10 mouse cellular contexts compared by ENCODE assay signal in the genomic region with DNA sequence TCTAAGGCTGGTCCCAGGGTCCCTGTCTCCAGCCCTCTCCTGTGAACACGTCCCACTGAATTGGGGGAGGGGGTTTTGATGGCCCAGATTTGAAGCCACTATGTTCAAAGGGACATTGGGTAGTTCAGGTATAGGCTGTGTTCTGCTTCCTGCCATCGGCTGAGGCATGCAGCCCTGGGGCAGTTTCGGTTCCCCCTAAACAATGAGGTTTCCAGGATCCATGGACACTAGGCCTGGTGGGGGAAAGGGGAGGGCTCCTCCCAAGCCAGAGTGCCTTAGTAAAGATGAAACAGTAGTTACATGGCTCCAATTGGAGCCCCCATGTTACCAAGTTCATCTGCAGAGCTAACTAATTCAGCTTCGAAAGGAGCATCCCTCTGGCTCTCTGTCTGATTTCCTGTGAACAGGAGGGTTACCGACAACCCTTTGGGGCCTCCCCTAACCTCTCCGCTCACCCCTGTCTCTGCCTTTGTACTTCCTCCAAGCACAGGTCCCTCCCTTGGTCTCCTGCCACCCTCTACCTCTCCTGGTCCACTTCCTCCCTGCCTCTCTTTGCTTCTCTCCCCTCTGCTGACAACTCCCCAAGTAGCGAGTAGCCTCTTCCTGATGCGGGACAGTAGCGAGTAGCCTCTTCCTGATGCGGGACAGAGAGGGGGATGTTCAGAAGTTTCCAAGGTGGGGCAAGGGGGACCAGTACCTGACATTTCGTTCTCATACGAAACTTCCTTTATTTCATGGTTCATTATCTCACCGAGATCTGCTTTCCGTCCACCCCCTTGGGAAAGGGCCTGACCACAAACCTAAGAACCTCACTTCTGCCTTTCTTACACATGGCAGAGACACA.
DNase-seq lines count a peak whose midpoint lies in the region; ATAC-seq and TF ChIP-seq lines count a peak whose summit lies in the region.
"Had no signal": no experiment of that assay in that cellular context is flagged by ENCODE, and none has a peak within 500 bp of the region (broad histone marks: within the 10 kb centered on the region; RNA-seq: fewer than 3 reads in every experiment).

No protein-coding gene starts in this region.

- no peak for TF ChIP-seq POLR2A in lung, adult 2 months (IDR thresholded peaks at IDR 0.05; ENCODE audit: borderline replicate concordance, extremely low read depth, low read depth, low read length)

- WGBS in lung, embryonic 15.5 days = 81% methylated on average over 14 of the region's 14 CpGs
- 77% methylated on average over 14 of the region's 14 CpGs for WGBS in lung, adult 2 months
- whole genome bisulfite sequencing in limb, embryonic 15.5 days = 89% methylated on average over 14 of the region's 14 CpGs
- 91% methylated on average over 14 of the region's 14 CpGs for WGBS in hindbrain, embryonic 11.5 days
- WGBS in stomach, postnatal 0 days = 88% methylated on average over 14 of the region's 14 CpGs

- H3K4me2 ChIP-seq in lung, embryonic 15.5 days = no peak overlapping the region
- H3K4me2 ChIP-seq in limb, embryonic 15.5 days = no peak overlapping the region
- no peak overlapping the region for H3K4me2 ChIP-seq in hindbrain, embryonic 11.5 days (replicated peaks; ENCODE audit: low read depth, low read length)
- no peak overlapping the region for H3K4me2 ChIP-seq in stomach, postnatal 0 days (replicated peaks; ENCODE audit: low read depth)

- no peak for ATAC-seq in lung, embryonic 15.5 days (ENCODE audit: borderline replicate concordance, extremely low read depth, low FRiP score, low TSS enrichment)
- no peak for ATAC-seq in limb, embryonic 15.5 days (ENCODE audit: insufficient number of reproducible peaks, low FRiP score, low TSS enrichment, low read depth)
- no peak for ATAC-seq in hindbrain, embryonic 11.5 days (ENCODE audit: low FRiP score)
- no peak for ATAC-seq in stomach, postnatal 0 days (ENCODE audit: low FRiP score, low TSS enrichment)
- ATAC-seq: Patski had no signal

- TF ChIP-seq EP300 in stomach, postnatal 0 days (optimal IDR thresholded peaks at IDR 0.05) = no peak

- DNase-seq in lung, adult 2 months = no peak
- peak; percentile 68 to 71 for DNase-seq in spleen, adult 18-20 months
- DNase-seq in hindbrain, embryonic 11.5 days (ENCODE audit: low spot score) = no peak
- no peak for DNase-seq in urinary bladder, postnatal 25 days (ENCODE audit: low spot score)
- no peak for DNase-seq in stomach, postnatal 0 days (ENCODE audit: low spot score)
- no peak for DNase-seq in heart, postnatal 36 days
- DNase-seq: gastrocnemius, adult 2 months had no signal

- no peak overlapping the region for H3K9ac ChIP-seq in lung, embryonic 15.5 days
- no peak overlapping the region for H3K9ac ChIP-seq in limb, embryonic 15.5 days
- H3K9ac ChIP-seq in hindbrain, embryonic 11.5 days (ENCODE audit: low read depth, low read length) = no peak overlapping the region
- H3K9ac ChIP-seq in stomach, postnatal 0 days (ENCODE audit: low read length) = no peak overlapping the region

- H3K27ac ChIP-seq in lung, embryonic 15.5 days = peak overlapping the region; percentile 96
- H3K27ac ChIP-seq in limb, embryonic 15.5 days = 0 out of 2 replicates have a peak overlapping the region, but pooled peaks have one; percentile 8
- H3K27ac ChIP-seq in hindbrain, embryonic 11.5 days (ENCODE audit: low read depth, low read length) = no peak overlapping the region
- H3K27ac ChIP-seq in stomach, postnatal 0 days (replicated peaks) = no peak overlapping the region
- H3K27ac ChIP-seq: gastrocnemius, adult 2 months had no signal

- intact Hi-C loops in heart, postnatal 36 days (cut with DNase I) = no loop called here

- H3K4me3 ChIP-seq in lung, embryonic 15.5 days = no peak overlapping the region
- H3K4me3 ChIP-seq in lung, adult 2 months (replicated peaks; ENCODE audit: extremely low read depth, low read depth, low read length) = no peak overlapping the region
- no peak overlapping the region for H3K4me3 ChIP-seq in limb, embryonic 15.5 days
- H3K4me3 ChIP-seq in hindbrain, embryonic 11.5 days (ENCODE audit: low read depth, low read length) = no peak overlapping the region
- no peak overlapping the region for H3K4me3 ChIP-seq in stomach, postnatal 0 days (ENCODE audit: low read depth, low read length)

- no peak for TF ChIP-seq CTCF in lung, adult 2 months (IDR thresholded peaks at IDR 0.05; ENCODE audit: insufficient read depth, low read length)
- no peak for TF ChIP-seq CTCF in stomach, postnatal 0 days (IDR thresholded peaks at IDR 0.05; ENCODE audit: low read depth)

- H3K27me3 ChIP-seq in lung, embryonic 15.5 days = no peaks in the 10 kb centered on the region
- no peaks in the 10 kb centered on the region for H3K27me3 ChIP-seq in limb, embryonic 15.5 days
- H3K27me3 ChIP-seq in hindbrain, embryonic 11.5 days (ENCODE audit: control insufficient read depth, insufficient read depth, low read length) = no peaks in the 10 kb centered on the region
- H3K27me3 ChIP-seq in stomach, postnatal 0 days (ENCODE audit: control insufficient read depth, insufficient read depth, low read length) = no peaks in the 10 kb centered on the region
- H3K27me3 ChIP-seq: Patski had no signal

- no peaks in the 10 kb centered on the region for H3K36me3 ChIP-seq in lung, embryonic 15.5 days
- no peaks in the 10 kb centered on the region for H3K36me3 ChIP-seq in limb, embryonic 15.5 days
- no peaks in the 10 kb centered on the region for H3K36me3 ChIP-seq in hindbrain, embryonic 11.5 days (ENCODE audit: control insufficient read depth, insufficient read depth, low read length)
- H3K36me3 ChIP-seq in stomach, postnatal 0 days (ENCODE audit: control insufficient read depth, insufficient read depth, low read length) = no peaks in the 10 kb centered on the region

- H3K4me1 ChIP-seq in lung, embryonic 15.5 days = peaks cover 62% of the 10 kb centered on the region
- peaks cover 6% of the 10 kb centered on the region for H3K4me1 ChIP-seq in lung, adult 2 months (ENCODE audit: control insufficient read depth, insufficient read depth, low read length)
- peaks cover 60% of the 10 kb centered on the region for H3K4me1 ChIP-seq in limb, embryonic 15.5 days
- H3K4me1 ChIP-seq in hindbrain, embryonic 11.5 days (replicated peaks; ENCODE audit: control insufficient read depth, insufficient read depth, low read length) = no peaks in the 10 kb centered on the region
- peaks cover 3% of the 10 kb centered on the region; the same call in 1 of the 2 replicates for H3K4me1 ChIP-seq in stomach, postnatal 0 days (replicated peaks; ENCODE audit: control insufficient read depth, insufficient read depth)

- H3K9me3 ChIP-seq in lung, embryonic 15.5 days = no peaks in the 10 kb centered on the region
- no peaks in the 10 kb centered on the region for H3K9me3 ChIP-seq in limb, embryonic 15.5 days
- H3K9me3 ChIP-seq in hindbrain, embryonic 11.5 days (ENCODE audit: control insufficient read depth, low read length) = no peaks in the 10 kb centered on the region
- no peaks in the 10 kb centered on the region for H3K9me3 ChIP-seq in stomach, postnatal 0 days (ENCODE audit: control insufficient read depth, low read length)

Comparison
In these comparisons a context has a peak if more than half of its experiments do, and no peak if none do; other contexts are left out.
1. H3K27ac ChIP-seq: peak in lung, embryonic 15.5 days (single experiment) and limb, embryonic 15.5 days (single experiment); none in hindbrain, embryonic 11.5 days (single experiment) and stomach, postnatal 0 days (single experiment).
2. DNase-seq: peak in spleen, adult 18-20 months (2 of 2); none in lung, adult 2 months (single experiment), hindbrain, embryonic 11.5 days (single experiment), urinary bladder, postnatal 25 days (single experiment), stomach, postnatal 0 days (single experiment) and heart, postnatal 36 days (0 of 2).